Mouse (Mus musculus): ENCODE data around the gene Gm28043.

DNA sequence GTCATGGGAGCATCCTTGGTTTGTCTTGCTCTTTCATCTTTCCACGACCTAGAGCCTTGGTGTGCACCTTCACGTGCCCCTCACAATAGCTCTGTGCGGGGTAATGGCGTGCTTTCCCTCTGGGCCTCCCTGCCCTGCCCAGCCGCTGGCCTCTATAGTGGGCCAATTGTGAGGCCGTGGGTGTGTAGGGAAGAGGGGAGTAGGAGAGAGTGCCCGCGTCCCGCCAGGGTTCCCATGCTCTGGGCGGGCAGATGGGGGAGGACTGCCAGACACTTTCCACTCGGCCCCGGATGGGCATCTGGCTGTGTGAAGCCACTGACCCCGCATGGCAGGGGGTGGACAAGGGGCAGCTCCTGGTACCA, 17.9 kb upstream of the Gm28043 start:
- TF ChIP-seq CTCF (IDR thresholded peaks at IDR 0.05 in 2 of 3, conservative IDR thresholded peaks at IDR 0.05 in 1 of 3; ENCODE audit: control insufficient read depth in 1 of 3, insufficient read depth in 1 of 3, low read depth in 2 of 3, low read length in 3 of 3, poor library complexity in 1 of 3, severe bottlenecking in 1 of 3) (no peak), CHD2 (IDR thresholded peaks at IDR 0.05; ENCODE audit: low read length) (no peak), GATA1 (IDR thresholded peaks at IDR 0.05; ENCODE audit: low read depth, low read length) (no peak), EP300 (IDR thresholded peaks at IDR 0.05; ENCODE audit: low read depth in 1 of 2, low read length in 2 of 2) (no peak), SMC3 (IDR thresholded peaks at IDR 0.05; ENCODE audit: low read depth, low read length) (no peak), POLR2A (IDR thresholded peaks at IDR 0.05; ENCODE audit: control insufficient read depth in 1 of 2, insufficient read depth in 1 of 2, low read depth in 1 of 2, low read length in 2 of 2, poor library complexity in 1 of 2) (no peak), MEF2A (IDR thresholded peaks at IDR 0.05; ENCODE audit: extremely low read depth, insufficient replicate concordance, low read depth, low read length, poor library complexity, severe bottlenecking) (no peak), MYB (IDR thresholded peaks at IDR 0.05; ENCODE audit: low read depth, low read length) (no peak), JUND (IDR thresholded peaks at IDR 0.05; ENCODE audit: low read depth, low read length) (no peak)
